Mouse (Mus musculus) forebrain, embryonic 16.5 days (tissue): Measurements from ENCODE around the gene Nr1i2. TPM values are rescaled to one million over a fixed set of nuclear protein-coding genes. Genes with fewer than 3 reads are reported as not detected.

Experiments used
- ATAC-seq: fragments of 200-750 bp; cut with Nextera tagmentation; 2 replicates; pipeline ENCODE4 v1.8.0; 2017; ENCODE audit warnings: mild to moderate bottlenecking, moderate library complexity
- H3K27ac ChIP-seq: fragments of 300-500 bp; sonication (generic); 2 replicates; pipeline ENCODE4 v1.5.1; 2014; ENCODE audit warnings: low read length, control low read depth
- H3K27me3 ChIP-seq: fragments of 300-500 bp; sonication (generic); replicated peaks from 2 replicates; pipeline ENCODE4 v1.6.1; 2014; ENCODE audit warnings: low read length; ENCODE audit not compliant: control insufficient read depth, insufficient read depth
- H3K36me3 ChIP-seq: fragments of 300-500 bp; sonication (generic); 2 replicates; pipeline ENCODE4 v1.6.1; 2014; ENCODE audit not compliant: control insufficient read depth, insufficient read depth
- H3K4me1 ChIP-seq: fragments of 300-500 bp; sonication (generic); replicated peaks from 2 replicates; pipeline ENCODE4 v1.6.1; 2014; ENCODE audit warnings: low read length; ENCODE audit not compliant: control insufficient read depth, insufficient read depth
- H3K4me2 ChIP-seq: fragments of 300-500 bp; sonication (generic); 2 replicates; pipeline ENCODE4 v1.6.1; 2014; ENCODE audit warnings: mild to moderate bottlenecking, low read length, control low read depth
- H3K4me3 ChIP-seq: fragments of 300-500 bp; sonication (generic); replicated peaks from 2 replicates; pipeline ENCODE4 v1.5.1; 2014; ENCODE audit warnings: mild to moderate bottlenecking, low read length, control low read depth
- H3K9ac ChIP-seq: fragments of 300-500 bp; sonication (generic); replicated peaks from 2 replicates; pipeline ENCODE4 v1.6.1; 2014; ENCODE audit warnings: low read depth, low read length, control low read depth
- H3K9me3 ChIP-seq: fragments of 300-500 bp; sonication (generic); 2 replicates; pipeline ENCODE4 v1.6.1; 2016; ENCODE audit warnings: low read length; ENCODE audit not compliant: control insufficient read depth
- WGBS: fragments of 180-500 bp; shearing (Covaris S2); extraction: QIAGEN DNeasy Blood & Tissue Kit; methylation state at CpG from one replicate; pipeline ENCODE4 v1.1.7; 2014; 5-methylcytosine and 5-hydroxymethylcytosine counted together
- polyA plus RNA-seq: library from polyadenylated mRNA; unstranded; fragments of >200 nt; fragmentation: Nextera tagmentation; extraction: Ambion mirVana; gene quantifications from 2 replicates; pipeline ENCODE4 v1.2.1, GENCODE M21; 2015

Nr1i2 gene
- polyA plus RNA-seq, 1 experiment from 2014 or later = not detected

DNA sequence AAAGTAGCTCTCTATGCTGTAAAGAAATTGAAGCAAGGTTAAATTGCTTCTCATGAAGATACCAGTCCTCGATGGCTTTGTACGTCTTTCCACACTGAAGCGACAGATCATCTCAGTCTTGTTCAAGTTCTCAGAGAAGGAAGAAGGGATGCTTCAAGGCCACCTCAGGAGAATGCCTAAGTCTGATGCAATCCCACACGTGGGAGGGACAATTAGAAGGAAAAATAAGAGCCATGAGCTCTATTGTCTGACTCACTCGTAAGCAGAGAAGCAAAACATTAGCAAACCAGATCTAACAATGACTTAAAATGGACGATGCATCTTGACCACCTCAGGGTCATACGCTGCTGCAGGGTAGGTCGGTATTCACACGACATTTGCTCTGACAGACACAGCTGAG, 23.9 kb upstream of the Nr1i2 start:
- no peak for ATAC-seq
- Histone ChIP-seq H3K9ac (no peak overlapping the region), H3K27me3 (no peaks in the 10 kb centered on the region), H3K27ac (no peak overlapping the region), H3K4me1 (no peaks in the 10 kb centered on the region), H3K4me3 (no peak overlapping the region), H3K9me3 (no peaks in the 10 kb centered on the region), H3K4me2 (no peak overlapping the region), H3K36me3 (no peaks in the 10 kb centered on the region)
- WGBS = 75% methylated on average over 9 of the region's 9 CpGs

DNA sequence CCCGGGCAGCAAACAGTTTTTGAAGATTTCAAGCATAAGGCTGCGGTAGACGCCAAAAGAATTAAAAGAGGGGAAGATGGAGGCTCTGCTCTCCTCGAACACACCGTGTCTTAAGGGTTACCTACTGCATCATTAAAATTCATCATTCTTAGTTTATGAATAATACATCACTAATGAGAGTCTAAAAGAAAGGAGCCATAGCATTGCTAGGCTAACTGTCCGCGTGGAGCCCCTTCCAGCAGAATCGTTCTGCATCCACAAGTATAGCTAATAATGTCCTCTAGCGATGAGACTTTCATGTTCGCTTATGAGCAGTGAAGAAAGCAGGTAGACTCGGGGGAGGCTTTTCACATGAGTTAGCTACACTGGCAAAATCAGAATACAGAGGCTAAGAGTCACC, 13.6 kb upstream of the Nr1i2 start:
- no peak for ATAC-seq
- no peak overlapping the region for H3K4me2 ChIP-seq
- H3K9ac ChIP-seq = no peak overlapping the region

DNA sequence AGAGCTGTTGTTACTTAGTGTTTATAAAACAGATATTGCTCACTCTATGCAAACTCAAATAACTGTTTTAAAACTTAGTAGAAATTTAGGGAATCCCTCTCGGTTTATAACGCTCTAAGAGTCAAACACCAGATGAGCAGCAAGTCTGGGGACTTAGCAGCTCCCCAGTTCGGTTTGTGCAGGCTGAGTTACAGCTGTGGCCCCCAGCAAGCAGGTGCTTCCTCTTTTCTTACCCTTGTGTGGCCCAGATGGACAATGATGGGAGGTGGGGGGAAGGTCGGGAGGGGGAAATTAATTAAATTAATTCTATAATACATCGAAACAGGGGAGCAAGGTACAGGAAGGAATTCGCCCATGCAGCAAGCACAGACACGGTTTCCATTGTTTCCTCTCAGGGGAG, 13.0 kb upstream of the Nr1i2 start:
- Histone ChIP-seq H3K4me3 (no peak overlapping the region), H3K9me3 (no peaks in the 10 kb centered on the region), H3K9ac (no peak overlapping the region), H3K27me3 (no peaks in the 10 kb centered on the region), H3K27ac (no peak overlapping the region), H3K36me3 (no peaks in the 10 kb centered on the region), H3K4me1 (no peaks in the 10 kb centered on the region), H3K4me2 (no peak overlapping the region)
- WGBS = 52% methylated on average over 7 of the region's 7 CpGs
- no peak for ATAC-seq

More for the DNA sequence above, 13.6 kb upstream of the Nr1i2 start:
- H3K27me3 ChIP-seq = no peaks in the 10 kb centered on the region
- no peak overlapping the region for H3K4me3 ChIP-seq
- no peaks in the 10 kb centered on the region for H3K4me1 ChIP-seq
- H3K36me3 ChIP-seq = no peaks in the 10 kb centered on the region
- WGBS = 64% methylated on average over 11 of the region's 11 CpGs
- H3K27ac ChIP-seq = no peak overlapping the region
- H3K9me3 ChIP-seq = no peaks in the 10 kb centered on the region

DNA sequence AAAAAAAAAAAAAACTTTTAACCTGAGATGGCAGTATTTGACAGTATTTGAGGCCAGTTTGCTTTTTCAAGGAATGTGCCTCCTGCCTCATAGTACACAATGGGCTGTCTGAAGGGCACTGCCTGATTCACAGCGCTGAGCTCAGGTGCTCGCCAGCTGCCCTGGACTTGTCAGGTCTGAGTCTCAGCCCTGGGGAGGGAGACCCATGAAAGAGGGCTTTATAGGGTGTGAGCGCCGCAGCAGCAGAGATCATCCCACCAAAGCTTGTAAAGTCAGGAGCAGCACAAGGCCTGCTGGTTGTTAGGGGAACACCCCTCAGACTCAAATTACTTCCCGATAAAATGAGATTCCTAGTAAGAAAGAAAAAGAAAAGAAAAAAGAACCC, 12.6 kb upstream of the Nr1i2 start:
- Histone ChIP-seq H3K9ac (no peak overlapping the region), H3K9me3 (no peaks in the 10 kb centered on the region), H3K27me3 (no peaks in the 10 kb centered on the region), H3K4me2 (no peak overlapping the region), H3K36me3 (no peaks in the 10 kb centered on the region), H3K4me3 (no peak overlapping the region), H3K27ac (no peak overlapping the region), H3K4me1 (no peaks in the 10 kb centered on the region)
- WGBS = 35% methylated on average over 5 of the region's 5 CpGs
- no peak for ATAC-seq

DNA sequence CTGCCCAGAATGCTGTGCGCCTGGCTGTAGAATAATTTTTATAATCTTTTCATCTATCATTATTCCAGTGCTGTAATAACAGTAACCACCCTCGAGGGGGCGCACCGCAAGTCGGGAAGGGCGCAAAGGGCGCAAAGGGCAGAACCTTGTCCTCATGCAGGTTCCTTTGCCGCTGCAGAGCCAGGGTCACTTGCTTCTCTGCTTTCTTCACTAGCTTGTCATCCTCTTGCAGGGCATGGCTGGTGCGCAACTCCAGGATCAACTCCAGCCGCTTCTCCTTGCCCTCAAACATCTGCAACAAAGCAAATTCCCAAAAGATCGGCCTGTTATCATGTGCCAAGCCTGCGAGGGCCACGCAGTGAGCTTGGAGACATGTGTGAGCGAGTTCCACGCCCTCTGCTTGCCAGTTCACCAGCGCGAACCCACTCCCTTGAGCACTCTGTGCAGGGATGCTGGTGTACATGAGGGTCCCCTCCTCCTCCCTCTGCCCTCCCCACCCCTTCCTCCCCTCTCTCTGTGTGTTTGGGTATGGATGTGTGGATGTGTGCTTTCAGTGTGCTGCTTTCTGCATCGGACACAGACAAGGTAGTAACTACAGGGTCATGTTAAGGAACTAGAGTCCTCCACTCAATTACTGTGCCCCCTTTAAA, 12.1 kb upstream of the Nr1i2 start:
- WGBS = 49% methylated on average over 18 of the region's 18 CpGs
- Histone ChIP-seq H3K4me1 (no peaks in the 10 kb centered on the region), H3K27ac (no peak overlapping the region), H3K9ac (no peak overlapping the region), H3K4me2 (no peak overlapping the region), H3K4me3 (no peak overlapping the region), H3K9me3 (no peaks in the 10 kb centered on the region), H3K27me3 (no peaks in the 10 kb centered on the region), H3K36me3 (no peaks in the 10 kb centered on the region)
- ATAC-seq = no peak

DNA sequence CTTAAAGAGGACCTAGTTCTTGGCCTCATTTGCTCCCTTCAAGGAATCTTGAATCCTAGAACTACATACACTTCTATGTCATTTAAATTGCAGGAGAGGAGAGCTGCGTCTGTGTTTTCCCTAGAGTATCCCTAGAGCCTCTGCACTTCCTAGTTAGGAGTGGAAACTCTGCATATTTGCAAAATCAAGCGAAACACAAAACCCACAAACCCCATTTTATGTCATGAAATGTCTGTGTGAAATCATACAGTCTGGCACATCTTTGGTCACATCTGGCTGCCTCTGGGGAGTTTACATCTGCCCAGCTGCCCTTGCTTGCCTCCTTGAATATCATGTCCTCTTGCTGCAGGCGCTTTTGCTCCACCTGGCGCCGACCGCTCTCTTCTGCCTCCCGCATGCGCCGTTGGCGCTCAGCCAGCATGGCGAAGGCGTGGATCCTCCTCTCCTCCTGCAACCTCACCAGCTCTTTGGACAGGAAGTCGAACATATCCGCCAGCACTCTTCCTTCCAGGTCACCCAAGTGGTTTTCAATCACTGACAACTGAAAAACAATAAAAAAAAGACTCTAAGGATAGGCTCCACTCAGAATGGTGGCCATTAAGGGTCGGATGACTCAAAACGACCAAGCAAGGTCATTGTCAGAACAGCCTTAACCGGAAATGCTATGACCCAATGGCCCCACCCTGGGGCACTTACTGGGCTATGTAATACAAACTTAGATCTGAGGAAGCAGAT, 10.0 kb upstream of the Nr1i2 start:
- WGBS = 88% methylated on average over 17 of the region's 17 CpGs
- Histone ChIP-seq H3K9ac (no peak overlapping the region), H3K36me3 (no peaks in the 10 kb centered on the region), H3K4me3 (no peak overlapping the region), H3K27me3 (no peaks in the 10 kb centered on the region), H3K4me2 (no peak overlapping the region), H3K9me3 (no peaks in the 10 kb centered on the region), H3K4me1 (no peaks in the 10 kb centered on the region), H3K27ac (no peak overlapping the region)
- ATAC-seq = no peak

DNA sequence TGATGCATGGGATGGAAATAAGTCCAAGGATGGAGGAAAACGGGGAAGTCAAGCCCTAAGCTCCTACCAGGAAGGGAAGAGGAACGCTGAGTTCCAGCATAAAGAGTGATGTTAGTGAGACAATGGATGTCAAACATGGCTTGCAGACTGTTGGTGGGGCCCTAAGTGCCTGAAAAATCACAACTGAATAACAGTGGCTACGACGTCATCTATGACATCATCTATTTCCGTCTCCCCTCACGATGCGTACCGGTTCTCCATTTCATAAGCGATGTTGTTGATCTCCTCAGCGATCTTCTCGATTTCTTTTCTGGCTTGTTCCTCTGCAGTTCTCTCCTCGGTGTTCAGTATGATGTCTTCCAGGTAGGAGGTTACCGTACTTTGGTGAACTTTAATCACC, 7.7 kb upstream of the Nr1i2 start:
- Histone ChIP-seq H3K36me3 (no peaks in the 10 kb centered on the region), H3K27ac (no peak overlapping the region), H3K4me1 (no peaks in the 10 kb centered on the region), H3K9me3 (no peaks in the 10 kb centered on the region), H3K4me3 (no peak overlapping the region), H3K4me2 (no peak overlapping the region), H3K27me3 (no peaks in the 10 kb centered on the region), H3K9ac (no peak overlapping the region)
- no peak for ATAC-seq
- 89% methylated on average over 13 of the region's 13 CpGs for WGBS

DNA sequence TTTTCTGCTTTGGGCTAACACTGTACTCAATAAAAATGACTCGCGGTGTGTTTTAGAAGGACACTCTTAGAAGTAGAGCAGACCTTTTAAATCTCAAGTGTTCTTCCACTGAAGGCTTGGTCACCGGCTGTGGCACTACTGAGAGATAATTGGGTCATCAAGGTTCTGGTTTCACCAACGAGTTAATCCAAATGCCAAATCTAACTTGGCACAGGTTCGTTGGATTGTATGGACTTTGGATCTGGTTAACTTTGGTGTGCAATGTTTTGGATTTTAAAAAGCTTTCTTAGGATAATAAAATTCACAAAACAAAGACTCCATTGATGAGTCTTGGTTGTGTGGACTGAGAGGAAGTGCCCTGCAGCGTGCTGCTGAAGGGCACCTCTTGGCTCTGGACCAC, 3.8 kb upstream of the Nr1i2 start:
- no peak overlapping the region for H3K27ac ChIP-seq
- 84% methylated on average over 6 of the region's 6 CpGs for WGBS
- H3K9me3 ChIP-seq = no peaks in the 10 kb centered on the region
- H3K4me2 ChIP-seq = no peak overlapping the region
- no peak for ATAC-seq
- H3K36me3 ChIP-seq = no peaks in the 10 kb centered on the region
- no peak overlapping the region for H3K4me3 ChIP-seq
- H3K27me3 ChIP-seq = no peaks in the 10 kb centered on the region
- no peak overlapping the region for H3K9ac ChIP-seq
- H3K4me1 ChIP-seq = no peaks in the 10 kb centered on the region

DNA sequence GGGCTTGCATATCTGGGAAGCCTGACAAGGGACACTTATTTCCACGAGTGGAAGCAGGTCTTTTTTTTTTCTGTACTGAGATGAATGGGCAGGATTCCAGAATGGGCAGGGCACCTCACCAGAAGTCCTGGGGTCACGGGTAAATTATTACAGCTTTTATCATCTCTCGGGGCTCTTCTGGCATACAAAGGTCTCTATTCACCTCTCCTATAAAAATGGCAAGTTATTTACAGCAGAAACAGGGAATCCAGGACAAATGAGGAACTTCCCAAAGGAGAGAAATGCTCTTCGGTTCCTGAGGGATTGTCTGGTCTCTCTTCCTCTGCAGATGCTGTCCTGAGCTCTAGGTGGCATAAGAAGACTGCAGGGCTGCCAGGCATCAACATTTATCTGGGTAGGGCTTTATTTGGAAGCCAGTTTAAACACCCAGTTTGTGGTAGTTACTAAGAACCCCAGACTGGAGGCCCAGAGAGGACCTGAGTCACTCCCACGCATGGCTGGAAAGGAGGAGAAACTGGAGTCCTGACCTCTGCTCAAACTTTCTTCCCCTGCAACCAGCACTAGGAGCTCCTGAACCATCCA, 816 bp upstream of the Nr1i2 start:
- no peaks in the 10 kb centered on the region for H3K9me3 ChIP-seq
- WGBS = 49% methylated on average over 5 of the region's 5 CpGs
- no peaks in the 10 kb centered on the region for H3K4me1 ChIP-seq
- H3K4me2 ChIP-seq = no peak overlapping the region
- no peaks in the 10 kb centered on the region for H3K27me3 ChIP-seq
- no peak overlapping the region for H3K9ac ChIP-seq
- H3K36me3 ChIP-seq = no peaks in the 10 kb centered on the region
- no peak overlapping the region for H3K27ac ChIP-seq
- ATAC-seq = no peak
- H3K4me3 ChIP-seq = no peak overlapping the region
